Mouse (Mus musculus): ENCODE measurements at regions not wholly inside any gene's neighbourhood (a gene's known extent, or its start where the extent isn't known, plus 50 kb on each side); places are given as distances from the start of the nearest gene placed in this dataset.

- no peak overlapping the region for H3K9ac ChIP-seq (ENCODE audit: low read length)
- no peaks in the 10 kb centered on the region for H3K27me3 ChIP-seq (replicated peaks; ENCODE audit: control insufficient read depth, insufficient read depth, low read length)
- no peaks in the 10 kb centered on the region for H3K9me3 ChIP-seq (replicated peaks; ENCODE audit: control insufficient read depth, low read length)
- WGBS, result 69% methylated on average over 8 of the region's 8 CpGs
- H3K4me1 ChIP-seq (ENCODE audit: control insufficient read depth, insufficient read depth, low read length), result no peaks in the 10 kb centered on the region
- ATAC-seq, result no peak
- H3K4me2 ChIP-seq (ENCODE audit: low read length), result no peak overlapping the region
- H3K4me3 ChIP-seq (ENCODE audit: low read depth, low read length), result no peak overlapping the region
- no peak for DNase-seq (ENCODE audit: low spot score)
- no peak overlapping the region for H3K27ac ChIP-seq (ENCODE audit: low read depth, low read length)
- H3K36me3 ChIP-seq (ENCODE audit: control insufficient read depth, insufficient read depth, low read length), result no peaks in the 10 kb centered on the region
These were observed 249.5 kb downstream of the Gm49356 start for GRCm38 (mm10) chr15:59138393-59139107.

GRCm38 (mm10) chr15:59141621-59142020 is 252.5 kb downstream of the Gm49356 start:
- Histone ChIP-seq H3K4me3 (ENCODE audit: low read depth, low read length) (no peak overlapping the region), H3K27me3 (replicated peaks; ENCODE audit: control insufficient read depth, insufficient read depth, low read length) (no peaks in the 10 kb centered on the region), H3K4me1 (ENCODE audit: control insufficient read depth, insufficient read depth, low read length) (no peaks in the 10 kb centered on the region), H3K36me3 (ENCODE audit: control insufficient read depth, insufficient read depth, low read length) (no peaks in the 10 kb centered on the region), H3K27ac (ENCODE audit: low read depth, low read length) (no peak overlapping the region), H3K4me2 (ENCODE audit: low read length) (no peak overlapping the region), H3K9ac (ENCODE audit: low read length) (no peak overlapping the region), H3K9me3 (replicated peaks; ENCODE audit: control insufficient read depth, low read length) (no peaks in the 10 kb centered on the region)
- ATAC-seq (no peak), DNase-seq (ENCODE audit: low spot score) (no peak)
- WGBS, result 87% methylated on average over 4 of the region's 4 CpGs

GRCm38 (mm10) chr15:59142481-59142880 is 253.4 kb downstream of the Gm49356 start:
- 83% methylated on average over 9 of the region's 9 CpGs for WGBS

GRCm38 (mm10) chr15:59143891-59144290 is 254.8 kb downstream of the Gm49356 start:
- Histone ChIP-seq H3K27me3 (replicated peaks; ENCODE audit: control insufficient read depth, insufficient read depth, low read length) (no peaks in the 10 kb centered on the region), H3K9me3 (replicated peaks; ENCODE audit: control insufficient read depth, low read length) (no peaks in the 10 kb centered on the region), H3K36me3 (ENCODE audit: control insufficient read depth, insufficient read depth, low read length) (no peaks in the 10 kb centered on the region), H3K27ac (ENCODE audit: low read depth, low read length) (no peak overlapping the region), H3K4me2 (ENCODE audit: low read length) (no peak overlapping the region), H3K9ac (ENCODE audit: low read length) (no peak overlapping the region), H3K4me3 (ENCODE audit: low read depth, low read length) (no peak overlapping the region), H3K4me1 (ENCODE audit: control insufficient read depth, insufficient read depth, low read length) (no peaks in the 10 kb centered on the region)
- ATAC-seq, result no peak
- 97% methylated on average over 1 of the region's 1 CpGs for WGBS
- DNase-seq (ENCODE audit: low spot score), result no peak

More at GRCm38 (mm10) chr15:59142481-59142880, 253.4 kb downstream of the Gm49356 start:
- Histone ChIP-seq H3K27ac (ENCODE audit: low read depth, low read length) (no peak overlapping the region), H3K9ac (ENCODE audit: low read length) (no peak overlapping the region), H3K27me3 (replicated peaks; ENCODE audit: control insufficient read depth, insufficient read depth, low read length) (no peaks in the 10 kb centered on the region), H3K4me3 (ENCODE audit: low read depth, low read length) (no peak overlapping the region), H3K9me3 (replicated peaks; ENCODE audit: control insufficient read depth, low read length) (no peaks in the 10 kb centered on the region), H3K4me1 (ENCODE audit: control insufficient read depth, insufficient read depth, low read length) (no peaks in the 10 kb centered on the region), H3K4me2 (ENCODE audit: low read length) (no peak overlapping the region), H3K36me3 (ENCODE audit: control insufficient read depth, insufficient read depth, low read length) (no peaks in the 10 kb centered on the region)
- ATAC-seq, result no peak
- DNase-seq (ENCODE audit: low spot score), result no peak

GRCm38 (mm10) chr15:59145679-59146078 is 256.6 kb downstream of the Gm49356 start:
- Histone ChIP-seq H3K9ac (ENCODE audit: low read length) (no peak overlapping the region), H3K4me2 (ENCODE audit: low read length) (no peak overlapping the region), H3K4me1 (ENCODE audit: control insufficient read depth, insufficient read depth, low read length) (no peaks in the 10 kb centered on the region), H3K4me3 (ENCODE audit: low read depth, low read length) (no peak overlapping the region), H3K27me3 (replicated peaks; ENCODE audit: control insufficient read depth, insufficient read depth, low read length) (no peaks in the 10 kb centered on the region), H3K36me3 (ENCODE audit: control insufficient read depth, insufficient read depth, low read length) (no peaks in the 10 kb centered on the region), H3K9me3 (replicated peaks; ENCODE audit: control insufficient read depth, low read length) (no peaks in the 10 kb centered on the region), H3K27ac (ENCODE audit: low read depth, low read length) (no peak overlapping the region)
- DNase-seq (ENCODE audit: low spot score) (no peak), ATAC-seq (no peak)
- WGBS, result 70% methylated on average over 5 of the region's 5 CpGs

- ATAC-seq (no peak), DNase-seq (ENCODE audit: low spot score) (no peak)
- Histone ChIP-seq H3K36me3 (ENCODE audit: control insufficient read depth, insufficient read depth, low read length) (no peaks in the 10 kb centered on the region), H3K4me3 (ENCODE audit: low read depth, low read length) (no peak overlapping the region), H3K4me1 (ENCODE audit: control insufficient read depth, insufficient read depth, low read length) (no peaks in the 10 kb centered on the region), H3K9ac (ENCODE audit: low read length) (no peak overlapping the region), H3K27ac (ENCODE audit: low read depth, low read length) (no peak overlapping the region), H3K4me2 (ENCODE audit: low read length) (no peak overlapping the region), H3K27me3 (replicated peaks; ENCODE audit: control insufficient read depth, insufficient read depth, low read length) (no peaks in the 10 kb centered on the region), H3K9me3 (replicated peaks; ENCODE audit: control insufficient read depth, low read length) (no peaks in the 10 kb centered on the region)
- 86% methylated on average over 19 of the region's 19 CpGs for WGBS
These were observed 257.0 kb downstream of the Gm49356 start for GRCm38 (mm10) chr15:59146111-59146510.

GRCm38 (mm10) chr15:59146586-59147085 is 257.5 kb downstream of the Gm49356 start:
- no peaks in the 10 kb centered on the region for H3K9me3 ChIP-seq (replicated peaks; ENCODE audit: control insufficient read depth, low read length)
- H3K4me2 ChIP-seq (ENCODE audit: low read length), result no peak overlapping the region
- no peak overlapping the region for H3K4me3 ChIP-seq (ENCODE audit: low read depth, low read length)
- no peak overlapping the region for H3K9ac ChIP-seq (ENCODE audit: low read length)
- H3K27me3 ChIP-seq (replicated peaks; ENCODE audit: control insufficient read depth, insufficient read depth, low read length), result no peaks in the 10 kb centered on the region
- DNase-seq (ENCODE audit: low spot score) (no peak), ATAC-seq (0 out of 2 replicates have a peak, but pooled peaks have one; percentile 18)
- no peak overlapping the region for H3K27ac ChIP-seq (ENCODE audit: low read depth, low read length)
- 34% methylated on average over 9 of the region's 11 CpGs for WGBS
- no peaks in the 10 kb centered on the region for H3K36me3 ChIP-seq (ENCODE audit: control insufficient read depth, insufficient read depth, low read length)
- no peaks in the 10 kb centered on the region for H3K4me1 ChIP-seq (ENCODE audit: control insufficient read depth, insufficient read depth, low read length)

GRCm38 (mm10) chr15:59148531-59148930 is 259.4 kb downstream of the Gm49356 start:
- Histone ChIP-seq H3K27me3 (replicated peaks; ENCODE audit: control insufficient read depth, insufficient read depth, low read length) (no peaks in the 10 kb centered on the region), H3K9me3 (replicated peaks; ENCODE audit: control insufficient read depth, low read length) (no peaks in the 10 kb centered on the region), H3K36me3 (ENCODE audit: control insufficient read depth, insufficient read depth, low read length) (no peaks in the 10 kb centered on the region), H3K27ac (ENCODE audit: low read depth, low read length) (no peak overlapping the region), H3K9ac (ENCODE audit: low read length) (no peak overlapping the region), H3K4me1 (ENCODE audit: control insufficient read depth, insufficient read depth, low read length) (peaks cover 4% of the 10 kb centered on the region; the same call in 1 of the 2 replicates), H3K4me3 (ENCODE audit: low read depth, low read length) (no peak overlapping the region), H3K4me2 (ENCODE audit: low read length) (no peak overlapping the region)
- WGBS, result 97% methylated on average over 5 of the region's 5 CpGs
- ATAC-seq (no peak), DNase-seq (ENCODE audit: low spot score) (no peak)

GRCm38 (mm10) chr15:59151506-59151905 is 262.4 kb downstream of the Gm49356 start:
- WGBS, result 90% methylated on average over 5 of the region's 5 CpGs
- peaks cover 21% of the 10 kb centered on the region for H3K4me1 ChIP-seq (ENCODE audit: control insufficient read depth, insufficient read depth, low read length)
- no peaks in the 10 kb centered on the region for H3K36me3 ChIP-seq (ENCODE audit: control insufficient read depth, insufficient read depth, low read length)

More at GRCm38 (mm10) chr15:59151506-59151905, 262.4 kb downstream of the Gm49356 start:
- DNase-seq (ENCODE audit: low spot score) (no peak), ATAC-seq (no peak)
- H3K27ac ChIP-seq (ENCODE audit: low read depth, low read length), result no peak overlapping the region
- no peak overlapping the region for H3K4me2 ChIP-seq (ENCODE audit: low read length)
- H3K4me3 ChIP-seq (ENCODE audit: low read depth, low read length), result no peak overlapping the region
- H3K27me3 ChIP-seq (replicated peaks; ENCODE audit: control insufficient read depth, insufficient read depth, low read length), result no peaks in the 10 kb centered on the region
- H3K9ac ChIP-seq (ENCODE audit: low read length), result no peak overlapping the region
- no peaks in the 10 kb centered on the region for H3K9me3 ChIP-seq (replicated peaks; ENCODE audit: control insufficient read depth, low read length)
